Mouse (Mus musculus) CH12.LX (cell line): ENCODE data around the gene Lpar1. TPM values are rescaled to one million over a fixed set of nuclear protein-coding genes. Genes with fewer than 3 reads are reported as not detected.

Experiments used
- DNase-seq: peaks from one replicate; pipeline ENCODE4 v3.0.0-alpha.2; 2013; ENCODE audit errors: extremely low read depth
- H3K27ac ChIP-seq: 2 replicates; pipeline ENCODE4 v1.5.1; 2012; ENCODE audit warnings: low read depth, mild to moderate bottlenecking, control low read depth, moderate library complexity; ENCODE audit not compliant: insufficient read depth
- H3K27me3 ChIP-seq: replicated peaks from 2 replicates; pipeline ENCODE3; 2012; ENCODE audit warnings: inconsistent platforms
- H3K36me3 ChIP-seq, 2 experiments: replicated peaks in 1 of 2; 2 replicates each; pipeline versions ENCODE3 to v1.6.1; 2012; ENCODE audit warnings: inconsistent platforms in 1 of 2, low read length in 1 of 2, mild to moderate bottlenecking in 1 of 2, mixed read lengths in 1 of 2, moderate library complexity in 1 of 2; ENCODE audit not compliant: control insufficient read depth in 1 of 2, insufficient read depth in 1 of 2
- H3K4me1 ChIP-seq, 2 experiments: 2 replicates each; pipeline ENCODE4 v1.6.1; 2012; ENCODE audit warnings: inconsistent platforms in 1 of 2, moderate library complexity in 1 of 2; ENCODE audit not compliant: insufficient read depth in 2 of 2, control insufficient read depth in 1 of 2
- H3K4me2 ChIP-seq: 2 replicates; pipeline ENCODE4 v1.6.1; 2012; ENCODE audit warnings: low read depth, mild to moderate bottlenecking, control low read depth; ENCODE audit not compliant: poor library complexity, insufficient read depth, severe bottlenecking
- H3K4me3 ChIP-seq, 3 experiments: fragments of 150-350 bp in 1 of 3; sonication (generic) in 1 of 3; replicated peaks in 1 of 3; 2 replicates each; pipeline versions ENCODE3 to v1.5.1; 2011 to 2012; ENCODE audit warnings: low read depth in 2 of 3, low read length in 2 of 3, mild to moderate bottlenecking in 2 of 3, moderate library complexity in 2 of 3, control low read depth in 1 of 3, improper control_type of control experiment in 1 of 3, inconsistent platforms in 1 of 3, mixed read lengths in 1 of 3; ENCODE audit not compliant: poor library complexity in 1 of 3
- H3K79me2 ChIP-seq: replicated peaks from 2 replicates; pipeline ENCODE4 v1.6.1; 2012; ENCODE audit warnings: mild to moderate bottlenecking, moderate library complexity; ENCODE audit not compliant: control insufficient read depth, poor library complexity, insufficient read depth, severe bottlenecking; ENCODE audit errors: extremely low read depth
- H3K9ac ChIP-seq: 2 replicates; pipeline ENCODE4 v1.6.1; 2012; ENCODE audit warnings: low read depth, mild to moderate bottlenecking, control low read depth, moderate library complexity; ENCODE audit not compliant: insufficient read depth
- H3K9me3 ChIP-seq: replicated peaks from 2 replicates; pipeline ENCODE3; 2012; ENCODE audit warnings: low read length, inconsistent platforms, mixed read lengths
- BHLHE40 ChIP-seq: IDR thresholded peaks from 2 replicates; pipeline ENCODE4 v1.6.1; 2011; ENCODE audit warnings: mild to moderate bottlenecking, low read depth, low read length, improper control_type of control experiment
- CHD1 ChIP-seq: IDR thresholded peaks from 2 replicates; pipeline ENCODE4 v1.6.1; 2012; ENCODE audit warnings: low read depth, low read length, improper control_type of control experiment, inconsistent platforms
- CHD2 ChIP-seq: IDR thresholded peaks from 2 replicates; pipeline ENCODE4 v1.6.1; 2011; ENCODE audit warnings: low read length, improper control_type of control experiment
- CTCF ChIP-seq, 2 experiments: IDR thresholded peaks in 1 of 2; conservative IDR thresholded peaks in 1 of 2; 2 replicates each; pipeline ENCODE4 v1.5.1; 2011 to 2012; ENCODE audit warnings: low read depth in 2 of 2, low read length in 2 of 2, improper control_type of control experiment in 1 of 2, inconsistent platforms in 1 of 2, mild to moderate bottlenecking in 1 of 2, moderate library complexity in 1 of 2
- E2F4 ChIP-seq: IDR thresholded peaks from 2 replicates; pipeline ENCODE4 v1.6.1; 2011; ENCODE audit warnings: low read depth, low read length, improper control_type of control experiment; ENCODE audit not compliant: insufficient replicate concordance
- ELF1 ChIP-seq: IDR thresholded peaks from 2 replicates; pipeline ENCODE4 v1.6.1; 2014; ENCODE audit warnings: low read depth, mild to moderate bottlenecking, inconsistent platforms, low read length, improper control_type of control experiment
- EP300 ChIP-seq: IDR thresholded peaks from 2 replicates; pipeline ENCODE4 v1.6.1; 2011; ENCODE audit warnings: low read length, improper control_type of control experiment
- ETS1 ChIP-seq: conservative IDR thresholded peaks from 2 replicates; pipeline ENCODE4 v1.6.1; 2012; ENCODE audit warnings: low read depth, mild to moderate bottlenecking, inconsistent platforms, low read length, improper control_type of control experiment, moderate library complexity
- HCFC1 ChIP-seq: IDR thresholded peaks from 2 replicates; pipeline ENCODE4 v1.6.1; 2012; ENCODE audit warnings: low read depth, mild to moderate bottlenecking, inconsistent platforms, low read length, improper control_type of control experiment
- IRF4 ChIP-seq: IDR thresholded peaks from 2 replicates; pipeline ENCODE4 v1.6.1; 2014; ENCODE audit warnings: low read depth, mild to moderate bottlenecking, inconsistent platforms, low read length, improper control_type of control experiment
- MAFK ChIP-seq: IDR thresholded peaks from 2 replicates; pipeline ENCODE4 v1.6.1; 2011; ENCODE audit warnings: low read length, improper control_type of control experiment; ENCODE audit not compliant: insufficient replicate concordance
- MAZ ChIP-seq: IDR thresholded peaks from 2 replicates; pipeline ENCODE4 v1.6.1; 2012; ENCODE audit warnings: low read depth, mild to moderate bottlenecking, inconsistent platforms, low read length, improper control_type of control experiment, moderate library complexity
- MYC ChIP-seq: IDR thresholded peaks from 2 replicates; pipeline ENCODE4 v1.6.1; 2011; ENCODE audit warnings: low read depth, mild to moderate bottlenecking, improper control_type of control experiment, low read length
- NELFE ChIP-seq: IDR thresholded peaks from 2 replicates; pipeline ENCODE4 v1.6.1; 2011; ENCODE audit warnings: low read depth, low read length, improper control_type of control experiment
- NRF1 ChIP-seq: IDR thresholded peaks from 2 replicates; pipeline ENCODE4 v1.6.1; 2014; ENCODE audit warnings: low read depth, mild to moderate bottlenecking, inconsistent platforms, low read length, improper control_type of control experiment, moderate library complexity
- PAX5 ChIP-seq: IDR thresholded peaks from 2 replicates; pipeline ENCODE4 v1.6.1; 2012; ENCODE audit warnings: low read length, inconsistent platforms, mixed read lengths
- POLR2A ChIP-seq: IDR thresholded peaks from 2 replicates; pipeline ENCODE4 v1.6.1; 2011; ENCODE audit warnings: low read depth, mild to moderate bottlenecking, improper control_type of control experiment, low read length
- RCOR1 ChIP-seq: conservative IDR thresholded peaks from 2 replicates; pipeline ENCODE4 v1.6.1; 2012; ENCODE audit warnings: low read depth, mild to moderate bottlenecking, inconsistent platforms, low read length, improper control_type of control experiment
- SMC3 ChIP-seq: IDR thresholded peaks from 2 replicates; pipeline ENCODE4 v1.6.1; 2011; ENCODE audit warnings: low read depth, low read length, improper control_type of control experiment
- UBTF ChIP-seq: IDR thresholded peaks from 2 replicates; pipeline ENCODE4 v1.6.1; 2012; ENCODE audit warnings: low read depth, mild to moderate bottlenecking, inconsistent platforms, low read length, improper control_type of control experiment, moderate library complexity
- USF1 ChIP-seq: IDR thresholded peaks from 2 replicates; pipeline ENCODE4 v1.6.1; 2014; ENCODE audit warnings: low read depth, mild to moderate bottlenecking, inconsistent platforms, low read length, improper control_type of control experiment
- ZKSCAN1 ChIP-seq: IDR thresholded peaks from 2 replicates; pipeline ENCODE4 v1.6.1; 2012; ENCODE audit warnings: low read depth, inconsistent platforms, low read length, improper control_type of control experiment, borderline replicate concordance
- ZMIZ1 ChIP-seq: IDR thresholded peaks from 2 replicates; pipeline ENCODE4 v1.6.1; 2012; ENCODE audit warnings: low read depth, mild to moderate bottlenecking, inconsistent platforms, low read length, improper control_type of control experiment
- ZNF384 ChIP-seq: IDR thresholded peaks from 2 replicates; pipeline ENCODE4 v1.6.1; 2012; ENCODE audit warnings: low read depth, low read length, improper control_type of control experiment, inconsistent platforms
- dilution Hi-C: fragments of 300-500 bp; cut with MboI; formaldehyde crosslinking; loops from 2 replicates; pipeline ENCODE4 v1.14.3; 2020; ENCODE audit warnings: low sequenced_read_pairs; ENCODE audit not compliant: extremely low pct_unique_long_range_greater_than_20kb, extremely low pct_ligation_motif_present
- in situ Hi-C: fragments of 300-500 bp; cut with MboI; formaldehyde crosslinking; loops from 3 replicates; pipeline ENCODE4 v1.14.3; 2019; ENCODE audit warnings: low sequenced_read_pairs, low pct_ligation_motif_present, low pct_unique_long_range_greater_than_20kb, mixed read lengths
- polyA plus RNA-seq: library from polyadenylated mRNA; unstranded; fragments of >175 nt; gene quantifications from 2 replicates; pipeline ENCODE4 v1.2.1, GENCODE M21; 2012; ENCODE audit warnings: low read depth; ENCODE audit not compliant: insufficient read length
- total RNA-seq, 2 experiments: library from RNA; depleted of rRNA; stranded (reverse); fragments of 300-350 nt in 1 of 2; fragments of >200 nt in 1 of 2; gene quantifications; 2 replicates each; pipeline ENCODE4 v1.2.3; 2012 to 2014

Lpar1 gene
- total and polyA plus RNA-seq, 3 experiments: 0.04 TPM; not detected in 2

- no peak for TF ChIP-seq UBTF
- no peak for TF ChIP-seq EP300
- TF ChIP-seq, all 38 proteins: peak for 0
These were observed 18.9 kb downstream of the Lpar1 start (continued) for GRCm38 (mm10) chr4:58534726-58535350.

GRCm38 (mm10) chr4:58534141-58534571 is 19.5 kb downstream of the Lpar1 start:
- TF ChIP-seq EP300 (no peak), ZNF384 (no peak), NRF1 (no peak), E2F4 (no peak), HCFC1 (no peak), MYC (no peak), BHLHE40 (no peak), ZMIZ1 (no peak), IRF4 (no peak), RCOR1 (no peak), ZKSCAN1 (no peak), POLR2A (no peak), PAX5 (no peak), USF1 (no peak), CHD1 (no peak)
- H3K4me2 ChIP-seq: no peak overlapping the region
- H3K27ac ChIP-seq: no peak overlapping the region
- no peak overlapping the region for H3K4me3 ChIP-seq
- no peak overlapping the region for H3K9ac ChIP-seq
- DNase-seq: no peak
- H3K27me3 ChIP-seq: no peaks in the 10 kb centered on the region
- no peaks in the 10 kb centered on the region for H3K36me3 ChIP-seq
- dilution Hi-C loops (no loop called here), in situ Hi-C loops (no loop called here)
- H3K79me2 ChIP-seq: no peaks in the 10 kb centered on the region
- no peaks in the 10 kb centered on the region for H3K9me3 ChIP-seq
- no peaks in the 10 kb centered on the region; a peak in 1 of 4 replicates for H3K4me1 ChIP-seq

GRCm38 (mm10) chr4:58533519-58533918 is 20.2 kb downstream of the Lpar1 start:
- no peak overlapping the region for H3K4me3 ChIP-seq
- no peaks in the 10 kb centered on the region for H3K36me3 ChIP-seq
- H3K27me3 ChIP-seq: no peaks in the 10 kb centered on the region
- no peaks in the 10 kb centered on the region for H3K79me2 ChIP-seq
- no peak overlapping the region for H3K4me2 ChIP-seq
- no peaks in the 10 kb centered on the region; a peak in 1 of 4 replicates for H3K4me1 ChIP-seq
- no peak overlapping the region for H3K9ac ChIP-seq
- DNase-seq: no peak
- in situ Hi-C loops: no loop called here
- TF ChIP-seq SMC3 (no peak), CHD2 (no peak), ETS1 (no peak), HCFC1 (no peak), MYC (no peak), PAX5 (no peak), MAFK (no peak), CTCF (conservative IDR thresholded peaks at IDR 0.05 in 1 of 2, IDR thresholded peaks at IDR 0.05 in 1 of 2; ENCODE audit: low read depth in 2 of 2, low read length in 2 of 2) (no peak), MAZ (no peak), BHLHE40 (no peak), USF1 (no peak), ELF1 (no peak), CHD1 (no peak), NELFE (no peak), RCOR1 (no peak), ZMIZ1 (no peak), NRF1 (no peak)
- TF ChIP-seq, all 38 proteins: peak for 0
- Histone ChIP-seq H3K9me3 (no peaks in the 10 kb centered on the region), H3K27ac (no peak overlapping the region)
- dilution Hi-C loops: no loop called here
